Mouse (Mus musculus) lung, embryonic 14.5 days (tissue): ENCODE measurements around the gene Gm15517. TPM values are rescaled to one million over a fixed set of nuclear protein-coding genes. Genes with fewer than 3 reads are reported as not detected.

Experiments used
- ATAC-seq: fragments of 200-750 bp; cut with Nextera tagmentation; 2 replicates; pipeline ENCODE4 v1.8.0; 2017; ENCODE audit warnings: mild to moderate bottlenecking, moderate TSS enrichment, moderate library complexity; ENCODE audit not compliant: insufficient read depth
- DNase-seq: peaks from one replicate; pipeline ENCODE4 v3.0.0-alpha.2; 2015
- H3K27ac ChIP-seq: fragments of 300-500 bp; sonication (generic); 2 replicates; pipeline ENCODE4 v1.5.1; 2014; ENCODE audit warnings: low read depth, mild to moderate bottlenecking, moderate library complexity
- H3K27me3 ChIP-seq: fragments of 300-500 bp; sonication (generic); 2 replicates; pipeline ENCODE4 v1.6.1; 2014; ENCODE audit warnings: low read length, control low read depth; ENCODE audit not compliant: insufficient read depth
- H3K36me3 ChIP-seq: fragments of 300-500 bp; sonication (generic); 2 replicates; pipeline ENCODE4 v1.6.1; 2014; ENCODE audit warnings: control low read depth; ENCODE audit not compliant: insufficient read depth
- H3K4me1 ChIP-seq: fragments of 300-500 bp; sonication (generic); 2 replicates; pipeline ENCODE4 v1.6.1; 2014; ENCODE audit warnings: antibody characterized with exemption, control low read depth; ENCODE audit not compliant: insufficient read depth
- H3K4me2 ChIP-seq: fragments of 300-500 bp; sonication (generic); 2 replicates; pipeline ENCODE4 v1.6.1; 2014; ENCODE audit warnings: mild to moderate bottlenecking
- H3K4me3 ChIP-seq: fragments of 300-500 bp; sonication (generic); 2 replicates; pipeline ENCODE4 v1.5.1; 2014; ENCODE audit warnings: low read depth, low read length
- H3K9ac ChIP-seq: fragments of 300-500 bp; sonication (generic); 2 replicates; pipeline ENCODE4 v1.6.1; 2014
- H3K9me3 ChIP-seq: fragments of 300-500 bp; sonication (generic); 2 replicates; pipeline ENCODE4 v1.6.1; 2016; ENCODE audit warnings: low read depth, low read length, control low read depth
- CTCF ChIP-seq: IDR thresholded peaks from 2 replicates; pipeline ENCODE4 v1.5.1; 2016; ENCODE audit warnings: antibody characterized with exemption, low read depth
- WGBS: fragments of 180-500 bp; shearing (Covaris S2); extraction: QIAGEN DNeasy Blood & Tissue Kit; methylation state at CpG from one replicate; pipeline ENCODE4 v1.1.7; 2014; 5-methylcytosine and 5-hydroxymethylcytosine counted together
- polyA plus RNA-seq: library from polyadenylated mRNA; unstranded; fragments of >200 nt; fragmentation: Nextera tagmentation; extraction: Ambion mirVana; gene quantifications from 2 replicates; pipeline ENCODE4 v1.2.1, GENCODE M21; 2014

The Gm15517 gene
- polyA plus RNA-seq, 1 experiment from 2014 or later = not detected

GRCm38 (mm10) chr7:44271309-44271708 is 10.1 kb downstream of the Gm15517 start:
- no peak for ATAC-seq
- 0 out of 2 replicates have a peak, but pooled peaks cover 11% of the 10 kb centered on the region for H3K27me3 ChIP-seq
- no peaks in the 10 kb centered on the region for H3K4me1 ChIP-seq
- H3K27ac ChIP-seq = no peak overlapping the region
- no peak overlapping the region for H3K4me3 ChIP-seq
- WGBS = 74% methylated on average over 2 of the region's 2 CpGs
- no peaks in the 10 kb centered on the region for H3K36me3 ChIP-seq
- TF ChIP-seq CTCF = no peak
- DNase-seq = no peak
- no peaks in the 10 kb centered on the region for H3K9me3 ChIP-seq
- H3K4me2 ChIP-seq = no peak overlapping the region
- no peak overlapping the region for H3K9ac ChIP-seq

- Histone ChIP-seq H3K4me3 (no peak overlapping the region), H3K27me3 (0 out of 2 replicates have a peak, but pooled peaks cover 11% of the 10 kb centered on the region), H3K9ac (no peak overlapping the region), H3K4me1 (no peaks in the 10 kb centered on the region), H3K36me3 (no peaks in the 10 kb centered on the region), H3K27ac (no peak overlapping the region), H3K4me2 (no peak overlapping the region), H3K9me3 (no peaks in the 10 kb centered on the region)
- no peak for TF ChIP-seq CTCF
- WGBS = 89% methylated on average over 7 of the region's 7 CpGs
- DNase-seq (no peak), ATAC-seq (no peak)
Observed at GRCm38 (mm10) chr7:44272546-44272945, 11.3 kb downstream of the Gm15517 start.

DNA sequence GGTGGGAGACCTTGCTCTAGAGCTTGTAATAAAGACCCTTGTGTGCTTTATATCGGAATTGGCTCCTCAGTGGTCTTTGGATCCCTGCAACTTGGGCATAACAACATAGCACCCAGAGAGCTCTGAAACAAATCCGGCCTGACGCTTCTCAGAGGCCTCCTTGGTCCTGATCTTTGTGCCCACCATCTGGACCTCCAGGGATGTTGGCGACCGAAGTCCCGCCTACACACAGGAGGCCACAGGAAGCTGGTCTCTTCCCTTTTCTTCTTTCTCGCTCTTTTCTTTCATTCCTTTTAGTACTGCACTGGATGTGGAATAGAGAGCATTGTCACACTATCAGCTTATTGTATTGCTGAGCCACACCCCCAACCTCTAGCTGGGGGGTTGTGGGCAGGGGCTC is 12.2 kb downstream of the Gm15517 start:
- WGBS = 66% methylated on average over 7 of the region's 7 CpGs
- Histone ChIP-seq H3K4me1 (no peaks in the 10 kb centered on the region), H3K4me2 (no peak overlapping the region), H3K4me3 (no peak overlapping the region), H3K36me3 (no peaks in the 10 kb centered on the region), H3K9me3 (no peaks in the 10 kb centered on the region), H3K27ac (no peak overlapping the region), H3K9ac (no peak overlapping the region), H3K27me3 (0 out of 2 replicates have a peak, but pooled peaks cover 11% of the 10 kb centered on the region)
- ATAC-seq = no peak
- TF ChIP-seq CTCF = no peak
- DNase-seq = no peak

DNA sequence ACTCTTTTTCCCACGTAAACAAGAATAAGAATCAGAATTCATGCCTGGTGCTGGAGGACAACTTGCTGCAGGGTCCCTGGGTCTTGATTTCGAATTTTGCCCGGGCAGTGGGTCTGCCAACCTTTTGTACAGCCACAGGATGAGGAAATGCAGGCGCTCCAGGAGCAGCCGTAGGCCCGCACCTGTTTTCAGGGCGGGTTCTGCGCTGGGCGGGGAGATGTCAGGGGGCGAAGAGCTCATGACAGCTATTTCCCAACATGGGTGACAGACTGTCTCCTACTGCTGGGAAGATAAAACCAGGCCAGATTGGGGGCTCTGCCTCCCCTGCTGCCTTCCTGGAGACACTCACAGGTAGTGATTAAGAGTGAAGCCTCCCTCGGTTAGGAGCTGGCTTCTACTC is 12.8 kb downstream of the Gm15517 start:
- H3K27me3 ChIP-seq = 0 out of 2 replicates have a peak, but pooled peaks cover 11% of the 10 kb centered on the region
- WGBS = 26% methylated on average over 11 of the region's 11 CpGs
- ATAC-seq = no peak

GRCm38 (mm10) chr7:44275546-44275945 is 14.3 kb downstream of the Gm15517 start:
- no peak for DNase-seq
- Histone ChIP-seq H3K36me3 (no peaks in the 10 kb centered on the region), H3K27ac (no peak overlapping the region), H3K4me3 (no peak overlapping the region), H3K4me1 (no peaks in the 10 kb centered on the region), H3K9me3 (no peaks in the 10 kb centered on the region), H3K27me3 (0 out of 2 replicates have a peak, but pooled peaks cover 11% of the 10 kb centered on the region), H3K4me2 (no peak overlapping the region), H3K9ac (no peak overlapping the region)
- WGBS = 69% methylated on average over 3 of the region's 3 CpGs
- ATAC-seq = no peak
- 0 out of 2 replicates have a peak, but pooled peaks have one; percentile 7 for TF ChIP-seq CTCF

More for the DNA sequence above, 12.8 kb downstream of the Gm15517 start:
- Histone ChIP-seq H3K4me2 (no peak overlapping the region), H3K4me1 (no peaks in the 10 kb centered on the region), H3K9me3 (no peaks in the 10 kb centered on the region), H3K36me3 (no peaks in the 10 kb centered on the region), H3K4me3 (no peak overlapping the region), H3K9ac (no peak overlapping the region), H3K27ac (no peak overlapping the region)
- no peak for DNase-seq
- no peak for TF ChIP-seq CTCF

GRCm38 (mm10) chr7:44276461-44277249 is 15.4 kb downstream of the Gm15517 start:
- DNase-seq (no peak), ATAC-seq (no peak)
- no peaks in the 10 kb centered on the region for H3K9me3 ChIP-seq
- no peak overlapping the region for H3K4me2 ChIP-seq
- no peak overlapping the region for H3K27ac ChIP-seq
- no peak overlapping the region for H3K4me3 ChIP-seq
- no peaks in the 10 kb centered on the region for H3K4me1 ChIP-seq
- WGBS = 59% methylated on average over 10 of the region's 10 CpGs
- no peaks in the 10 kb centered on the region for H3K36me3 ChIP-seq
- no peak overlapping the region for H3K9ac ChIP-seq
- 0 out of 2 replicates have a peak, but pooled peaks cover 11% of the 10 kb centered on the region for H3K27me3 ChIP-seq
- TF ChIP-seq CTCF = no peak

GRCm38 (mm10) chr7:44277250-44277622 is 16.0 kb downstream of the Gm15517 start:
- ATAC-seq = no peak
- DNase-seq = peak; percentile 46
- TF ChIP-seq CTCF = peak; percentile 53

More at GRCm38 (mm10) chr7:44277250-44277622, 16.0 kb downstream of the Gm15517 start:
- Histone ChIP-seq H3K9ac (no peak overlapping the region), H3K27me3 (0 out of 2 replicates have a peak, but pooled peaks cover 11% of the 10 kb centered on the region), H3K27ac (no peak overlapping the region), H3K36me3 (no peaks in the 10 kb centered on the region), H3K4me2 (no peak overlapping the region), H3K9me3 (no peaks in the 10 kb centered on the region), H3K4me1 (no peaks in the 10 kb centered on the region), H3K4me3 (no peak overlapping the region)
- WGBS = 43% methylated on average over 2 of the region's 2 CpGs
